Mouse (Mus musculus) neural tube, embryonic 14.5 days (tissue): ENCODE measurements at regions not wholly inside any gene's neighbourhood (a gene's known extent, or its start where the extent isn't known, plus 50 kb on each side); places are given as distances from the start of the nearest gene placed in this dataset. TPM values are rescaled to one million over a fixed set of nuclear protein-coding genes. Genes with fewer than 3 reads are reported as not detected.

Experiments used
- ATAC-seq: fragments of 200-750 bp; cut with Nextera tagmentation; 2 replicates; pipeline ENCODE4 v1.8.0; 2017; ENCODE audit warnings: low read depth, mild to moderate bottlenecking, moderate TSS enrichment, moderate library complexity
- H3K27ac ChIP-seq: fragments of 300-500 bp; sonication (generic); 2 replicates; pipeline ENCODE4 v1.5.1; 2014; ENCODE audit warnings: low read depth, mild to moderate bottlenecking, control low read depth, low read length, moderate library complexity, mixed read lengths
- H3K27me3 ChIP-seq: fragments of 300-500 bp; sonication (generic); 2 replicates; pipeline ENCODE4 v1.6.1; 2014; ENCODE audit warnings: low read length; ENCODE audit not compliant: control insufficient read depth, insufficient read depth
- H3K36me3 ChIP-seq: fragments of 300-500 bp; sonication (generic); 2 replicates; pipeline ENCODE4 v1.6.1; 2014; ENCODE audit warnings: low read length, mixed read lengths; ENCODE audit not compliant: control insufficient read depth, insufficient read depth
- H3K4me1 ChIP-seq: fragments of 300-500 bp; sonication (generic); 2 replicates; pipeline ENCODE4 v1.6.1; 2014; ENCODE audit warnings: low read length; ENCODE audit not compliant: control insufficient read depth, insufficient read depth
- H3K4me2 ChIP-seq: fragments of 300-500 bp; sonication (generic); 2 replicates; pipeline ENCODE4 v1.6.1; 2014; ENCODE audit warnings: mild to moderate bottlenecking, low read depth, low read length, control low read depth
- H3K4me3 ChIP-seq: fragments of 300-500 bp; sonication (generic); 2 replicates; pipeline ENCODE4 v1.5.1; 2014; ENCODE audit warnings: low read depth, low read length, control low read depth, mixed read lengths
- H3K9ac ChIP-seq: fragments of 300-500 bp; sonication (generic); replicated peaks from 2 replicates; pipeline ENCODE4 v1.6.1; 2014; ENCODE audit warnings: low read depth, mild to moderate bottlenecking, control low read depth, low read length, mixed read lengths
- H3K9me3 ChIP-seq: fragments of 300-500 bp; sonication (generic); 2 replicates; pipeline ENCODE4 v1.6.1; 2016; ENCODE audit warnings: low read length; ENCODE audit not compliant: control insufficient read depth
- WGBS: fragments of 180-500 bp; shearing (Covaris S2); extraction: QIAGEN DNeasy Blood & Tissue Kit; methylation state at CpG from one replicate; pipeline ENCODE4 v1.1.7; 2014; 5-methylcytosine and 5-hydroxymethylcytosine counted together
- microRNA-seq: library from miRNA; unstranded; fragments of <30 nt; microRNA quantifications from one replicate; pipeline ENCODE4, GENCODE M21; 2016

GRCm38 (mm10) chr10:24981763-24982162 is 54.5 kb upstream of the Arg1 start:
- Histone ChIP-seq H3K27ac (no peak overlapping the region), H3K27me3 (no peaks in the 10 kb centered on the region), H3K4me1 (no peaks in the 10 kb centered on the region), H3K4me3 (no peak overlapping the region), H3K36me3 (no peaks in the 10 kb centered on the region), H3K4me2 (no peak overlapping the region), H3K9ac (no peak overlapping the region), H3K9me3 (no peaks in the 10 kb centered on the region)
- ATAC-seq: no peak
- 87% methylated on average over 3 of the region's 3 CpGs for WGBS

Small RNAs in the stretch of these regions (microRNA-seq; reads per million reads assigned to microRNA genes)
- gene Gm22566: not detected
